Mouse (Mus musculus) thymus, postnatal 14 days (tissue): Measurements from ENCODE around the gene Nlrp4b.
"Not testable (repeated sequence)": the region's sequence is repeated elsewhere in the genome, so short reads cannot be mapped to it uniquely, and the experiment has no call there.

Experiments
- DNase-seq: peaks from one replicate; pipeline ENCODE4 v3.0.0; 2021

Nlrp4b gene

GRCm38 (mm10) chr7:10687489-10687888, at the start of gene Nlrp4b:
Gene Nlrp4b (plus strand): TSS chr7:10687789.
- no peak for DNase-seq

GRCm38 (mm10) chr7:10754264-10754663, 66.7 kb downstream of the Nlrp4b start, which contains the start of gene Vmn1r71:
Gene Vmn1r71 (minus strand): TSS chr7:10754364.
- DNase-seq: no peak

- not testable (repeated sequence) for DNase-seq
Measured at GRCm38 (mm10) chr7:10757551-10757950, 70.0 kb downstream of the Nlrp4b start.
